Mouse (Mus musculus): Measurements from ENCODE around the gene Olfr675. TPM values are rescaled to one million over a fixed set of nuclear protein-coding genes. Genes with fewer than 3 reads are reported as not detected.
"Not testable (repeated sequence)": the region's sequence is repeated elsewhere in the genome, so short reads cannot be mapped to it uniquely, and the experiment has no call there.

Olfr675 gene
- not detected in 2 replicates for polyA plus RNA-seq (2015; fragmentation: Nextera tagmentation; extraction: Ambion mirVana)

DNA sequence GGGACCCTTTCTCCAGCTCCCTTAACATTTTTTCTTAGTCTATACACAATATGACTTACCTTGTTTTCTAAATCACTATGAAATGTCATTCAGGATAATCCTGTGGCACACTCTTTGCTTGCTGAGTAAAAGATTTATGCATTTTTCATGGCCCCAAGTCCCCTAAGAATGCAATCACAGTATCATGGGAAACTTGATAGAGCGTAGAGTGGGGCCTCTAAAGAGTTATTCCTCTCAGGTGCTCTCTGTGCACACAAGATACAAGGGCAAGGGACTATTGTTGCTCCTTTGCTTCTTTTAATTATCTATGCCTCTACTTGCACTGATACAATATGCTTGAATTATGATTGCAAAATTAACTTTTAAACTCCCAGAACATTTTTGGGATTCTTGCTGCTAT is at the start of gene Olfr675:
Gene Olfr675, minus strand, starts transcription at position 101 of the 400 bp plus-strand sequence.
- H3K9ac ChIP-seq = no peak within 1 kb of the TSS
- WGBS = 53% methylated on average over 1 of the region's 1 CpGs

DNA sequence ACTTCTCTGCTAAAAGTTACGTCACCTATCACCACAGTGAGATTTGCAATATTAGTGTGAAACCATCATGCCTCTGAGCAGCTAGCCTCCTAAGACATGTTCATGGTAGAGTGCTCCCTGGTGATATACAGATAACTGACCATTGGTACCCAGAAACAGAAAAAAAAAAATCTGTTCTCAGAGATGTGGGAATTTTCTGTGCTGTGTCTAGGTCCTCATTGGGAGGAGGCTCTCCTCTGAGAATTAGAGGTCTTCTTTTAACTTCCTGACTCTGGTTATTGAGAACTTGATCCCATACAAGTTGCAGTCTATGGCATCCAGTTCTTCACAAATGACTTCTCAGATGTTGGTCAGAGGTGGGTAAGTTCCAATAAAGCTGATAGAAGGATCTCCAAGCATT is 35.9 kb upstream of the Olfr675 start, which contains the start of gene Olfr678:
Gene Olfr678, plus strand, starts transcription at position 301 of the 400 bp plus-strand sequence.
- ATAC-seq (ENCODE audit: insufficient number of reproducible peaks, low FRiP score, low TSS enrichment, low read depth) = no peak
- no peak within 1 kb of the TSS for H3K9ac ChIP-seq
- H3K4me2 ChIP-seq (replicated peaks) = no peak within 1 kb of the TSS
- H3K4me1 ChIP-seq = no peaks in the 10 kb centered on the region
- H3K4me3 ChIP-seq (replicated peaks) = no peak within 1 kb of the TSS
- no peaks in the 10 kb centered on the region for H3K9me3 ChIP-seq (replicated peaks)
- no peak within 1 kb of the TSS for H3K27ac ChIP-seq (replicated peaks)
- no peaks in the 10 kb centered on the region for H3K27me3 ChIP-seq
- 96% methylated on average over 1 of the region's 1 CpGs for WGBS
- no peaks in the 10 kb centered on the region for H3K36me3 ChIP-seq

More for the DNA sequence above, at the start of gene Olfr675:
- Histone ChIP-seq H3K4me1 (no peaks in the 10 kb centered on the region), H3K27ac (replicated peaks) (no peak within 1 kb of the TSS), H3K9me3 (replicated peaks) (no peaks in the 10 kb centered on the region), H3K4me2 (replicated peaks) (no peak within 1 kb of the TSS), H3K4me3 (replicated peaks) (no peak within 1 kb of the TSS), H3K27me3 (no peaks in the 10 kb centered on the region), H3K36me3 (no peaks in the 10 kb centered on the region)
- no peak for ATAC-seq (ENCODE audit: insufficient number of reproducible peaks, low FRiP score, low TSS enrichment, low read depth)

DNA sequence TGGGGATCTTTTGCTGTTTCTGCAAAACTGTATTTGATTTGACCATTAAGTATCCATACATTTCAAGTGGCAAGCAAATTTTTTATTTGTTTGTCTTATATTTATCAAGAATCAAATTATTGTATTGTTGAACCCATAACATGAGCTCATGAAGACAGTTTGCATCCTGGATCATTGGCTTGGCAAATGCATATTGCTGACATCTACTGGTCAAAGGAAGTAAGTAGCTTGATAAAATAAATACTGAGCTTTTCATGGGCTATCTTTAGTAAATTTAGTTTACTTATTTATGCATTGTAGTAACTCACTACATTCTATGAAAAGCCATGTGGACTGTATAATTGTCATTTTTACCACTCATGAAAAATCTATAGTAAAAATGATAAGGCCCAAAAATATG is 30.7 kb upstream of the Olfr675 start:
- no peak overlapping the region for H3K27ac ChIP-seq (replicated peaks)
- no peaks in the 10 kb centered on the region for H3K27me3 ChIP-seq
- no peak overlapping the region for H3K9ac ChIP-seq
- H3K9me3 ChIP-seq (replicated peaks) = no peaks in the 10 kb centered on the region
- H3K4me2 ChIP-seq (replicated peaks) = no peak overlapping the region
- H3K4me1 ChIP-seq = no peaks in the 10 kb centered on the region
- H3K4me3 ChIP-seq (replicated peaks) = no peak overlapping the region
- H3K36me3 ChIP-seq = no peaks in the 10 kb centered on the region
- no peak for ATAC-seq (ENCODE audit: insufficient number of reproducible peaks, low FRiP score, low TSS enrichment, low read depth)

DNA sequence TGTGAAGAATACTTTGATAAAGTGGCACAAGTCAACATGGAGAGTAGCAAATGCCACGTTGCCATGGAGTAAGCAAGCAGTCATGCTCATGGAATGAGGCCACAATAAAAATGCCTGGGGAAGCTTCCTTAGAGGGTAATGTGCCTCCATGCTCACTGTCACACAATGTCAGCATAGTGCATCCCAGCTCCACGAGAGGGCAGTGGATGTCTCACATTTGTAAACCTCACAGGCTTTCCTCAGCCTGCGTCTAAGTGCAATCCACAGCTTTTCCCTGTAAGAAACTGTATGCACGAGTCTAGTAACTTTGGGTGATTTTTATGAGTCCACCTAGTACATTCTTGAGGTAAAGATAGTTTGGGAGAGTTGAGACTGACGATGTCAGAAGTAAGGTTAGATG is 5.6 kb upstream of the Olfr675 start:
- ATAC-seq (ENCODE audit: insufficient number of reproducible peaks, low FRiP score, low TSS enrichment, low read depth); H3K4me1 ChIP-seq; H3K27me3 ChIP-seq; H3K36me3 ChIP-seq; H3K9me3 ChIP-seq (replicated peaks); H3K4me3 ChIP-seq (replicated peaks); H3K9ac ChIP-seq; H3K4me2 ChIP-seq (replicated peaks); H3K27ac ChIP-seq (replicated peaks): not testable (repeated sequence)
- 48% methylated on average over 5 of the region's 5 CpGs for WGBS

DNA sequence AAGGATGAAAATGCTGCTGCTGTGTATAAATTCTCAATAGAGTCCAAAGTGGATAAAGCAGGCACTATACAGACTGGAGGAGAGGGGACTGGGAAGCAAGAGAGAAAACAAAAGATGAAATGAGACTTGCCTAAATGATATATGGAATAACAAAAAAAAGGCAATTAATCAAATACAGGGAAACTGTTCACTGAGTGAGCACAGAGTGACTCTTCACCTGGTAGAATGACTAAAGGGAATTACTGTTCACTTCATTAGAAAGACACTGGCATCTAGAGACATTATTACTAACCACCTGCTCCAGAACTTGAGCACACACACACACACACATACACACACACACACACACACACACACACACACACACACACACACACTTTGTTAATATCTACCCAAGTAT is 4.1 kb upstream of the Olfr675 start, which contains the start of gene Olfr676:
Gene Olfr676, plus strand, starts transcription at position 301 of the 400 bp plus-strand sequence.
- no peaks in the 10 kb centered on the region for H3K4me1 ChIP-seq
- H3K4me3 ChIP-seq (replicated peaks) = no peak within 1 kb of the TSS

DNA sequence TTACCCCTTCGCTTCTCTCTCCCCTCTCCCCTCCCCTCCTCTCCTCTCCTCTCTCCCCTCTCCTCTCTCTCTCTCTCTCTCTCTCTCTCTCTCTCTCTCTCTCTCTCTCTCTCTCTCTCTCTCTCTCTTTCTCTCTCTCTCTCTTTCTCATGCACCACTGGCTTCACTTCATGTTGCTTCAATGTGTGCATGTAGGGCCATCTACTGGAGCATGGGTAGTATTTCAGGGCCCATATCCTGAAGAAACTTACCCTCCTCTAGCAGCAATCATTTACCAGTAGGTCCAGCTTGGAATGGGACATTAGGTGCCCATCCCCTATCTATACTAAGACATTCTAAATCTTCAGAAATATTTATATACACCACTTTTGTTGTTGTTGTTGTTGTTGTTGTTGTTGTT is 5.7 kb downstream of the Olfr675 start:
- H3K9ac ChIP-seq = no peak overlapping the region
- H3K4me3 ChIP-seq (replicated peaks) = no peak overlapping the region
- H3K4me2 ChIP-seq (replicated peaks) = no peak overlapping the region
- no peaks in the 10 kb centered on the region for H3K36me3 ChIP-seq
- no peaks in the 10 kb centered on the region for H3K9me3 ChIP-seq (replicated peaks)
- no peaks in the 10 kb centered on the region for H3K27me3 ChIP-seq
- ATAC-seq (ENCODE audit: insufficient number of reproducible peaks, low FRiP score, low TSS enrichment, low read depth) = no peak
- no peak overlapping the region for H3K27ac ChIP-seq (replicated peaks)
- WGBS = 64% methylated on average over 1 of the region's 1 CpGs
- H3K4me1 ChIP-seq = no peaks in the 10 kb centered on the region

More for the DNA sequence above, 4.1 kb upstream of the Olfr675 start, which contains the start of gene Olfr676:
- Histone ChIP-seq H3K36me3 (no peaks in the 10 kb centered on the region), H3K9ac (no peak within 1 kb of the TSS), H3K9me3 (replicated peaks) (no peaks in the 10 kb centered on the region), H3K27ac (replicated peaks) (no peak within 1 kb of the TSS), H3K4me2 (replicated peaks) (no peak within 1 kb of the TSS), H3K27me3 (no peaks in the 10 kb centered on the region)
- no peak for ATAC-seq (ENCODE audit: insufficient number of reproducible peaks, low FRiP score, low TSS enrichment, low read depth)

DNA sequence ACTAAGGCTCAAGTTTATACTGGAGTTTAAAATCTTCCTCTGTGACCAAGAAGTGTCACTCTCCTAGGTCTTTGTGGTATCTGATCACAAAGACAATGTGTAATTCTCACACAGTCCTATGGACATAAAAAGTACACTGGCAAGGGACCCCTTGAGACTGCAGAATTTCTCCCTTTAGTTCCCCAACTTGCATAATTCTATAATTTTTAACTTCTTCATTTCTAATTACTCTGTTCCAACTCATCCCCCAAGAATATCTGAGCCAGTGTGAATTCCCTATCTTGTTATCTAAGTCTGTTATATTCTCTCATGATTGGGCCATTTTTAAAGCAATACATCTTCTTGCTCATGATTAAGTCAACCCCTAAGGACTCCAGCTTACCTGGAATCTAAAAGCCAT is 26.3 kb downstream of the Olfr675 start, which contains the start of gene Olfr672:
Gene Olfr672, minus strand, starts transcription at position 101 of the 400 bp plus-strand sequence.
- no peak for ATAC-seq (ENCODE audit: insufficient number of reproducible peaks, low FRiP score, low TSS enrichment, low read depth)
- H3K9me3 ChIP-seq (replicated peaks) = no peaks in the 10 kb centered on the region

DNA sequence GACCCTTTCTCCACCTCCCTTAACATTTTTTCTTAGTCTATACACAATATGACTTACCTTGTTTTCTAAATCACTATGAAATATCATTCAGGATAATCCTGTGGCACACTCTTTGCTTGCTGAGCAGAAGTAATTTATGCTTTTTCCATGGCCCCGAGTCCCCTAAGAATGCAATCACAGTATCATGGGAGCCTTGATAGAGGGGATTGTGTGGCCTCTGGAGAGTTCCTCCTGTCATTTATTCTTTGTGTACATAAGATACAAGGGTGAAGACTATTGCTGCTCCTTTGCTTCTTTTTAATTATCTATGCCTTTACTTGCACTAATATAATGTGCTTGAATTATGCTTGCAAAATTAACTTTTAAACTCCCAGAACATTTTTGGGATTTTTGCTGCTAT is 49.2 kb downstream of the Olfr675 start, which contains the start of gene Olfr671:
Gene Olfr671, minus strand, starts transcription at position 101 of the 400 bp plus-strand sequence.
- Histone ChIP-seq H3K4me3 (replicated peaks) (no peak within 1 kb of the TSS), H3K9ac (no peak within 1 kb of the TSS), H3K9me3 (replicated peaks) (no peaks in the 10 kb centered on the region), H3K4me2 (replicated peaks) (no peak within 1 kb of the TSS), H3K36me3 (no peaks in the 10 kb centered on the region), H3K4me1 (no peaks in the 10 kb centered on the region), H3K27ac (replicated peaks) (no peak within 1 kb of the TSS), H3K27me3 (no peaks in the 10 kb centered on the region)
- ATAC-seq (ENCODE audit: insufficient number of reproducible peaks, low FRiP score, low TSS enrichment, low read depth) = no peak
- 76% methylated on average over 1 of the region's 1 CpGs for WGBS

More for the DNA sequence above, 26.3 kb downstream of the Olfr675 start, which contains the start of gene Olfr672:
- H3K4me1 ChIP-seq = no peaks in the 10 kb centered on the region
- no peaks in the 10 kb centered on the region for H3K27me3 ChIP-seq
- no peak within 1 kb of the TSS for H3K4me2 ChIP-seq (replicated peaks)
- H3K27ac ChIP-seq (replicated peaks) = no peak within 1 kb of the TSS
- no peak within 1 kb of the TSS for H3K4me3 ChIP-seq (replicated peaks)
- H3K36me3 ChIP-seq = no peaks in the 10 kb centered on the region
- H3K9ac ChIP-seq = no peak within 1 kb of the TSS

DNA sequence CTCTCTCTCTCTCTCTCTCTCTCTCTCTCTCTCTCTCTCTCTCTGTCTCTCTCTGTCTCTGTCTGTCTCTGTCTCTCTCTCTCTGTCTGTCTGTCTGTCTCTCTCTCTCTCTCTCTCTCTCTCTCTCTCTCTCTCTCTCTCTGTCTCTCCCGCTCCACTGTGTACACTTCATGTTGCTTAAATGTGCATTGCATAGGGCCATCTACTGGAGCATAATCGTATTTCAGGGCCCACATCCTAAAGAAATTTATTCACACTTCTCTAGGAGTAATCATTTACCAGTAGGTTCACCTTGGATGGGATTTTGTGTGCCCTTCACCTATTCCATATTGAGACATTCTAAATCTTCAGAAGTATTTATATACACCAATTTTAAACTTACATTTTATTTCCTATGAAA is 55.8 kb downstream of the Olfr675 start:
- H3K9me3 ChIP-seq (replicated peaks); ATAC-seq (ENCODE audit: insufficient number of reproducible peaks, low FRiP score, low TSS enrichment, low read depth); H3K4me3 ChIP-seq (replicated peaks); H3K9ac ChIP-seq; H3K4me2 ChIP-seq (replicated peaks); H3K27me3 ChIP-seq; H3K4me1 ChIP-seq; H3K36me3 ChIP-seq; H3K27ac ChIP-seq (replicated peaks): not testable (repeated sequence)
- WGBS = 73% methylated on average over 2 of the region's 2 CpGs

Other genes starting within 250 kb of the Olfr675 start
- gene Usp17lb, start 185.9 kb downstream of the Olfr675 start, polyA plus RNA-seq (2015; fragmentation: Nextera tagmentation; extraction: Ambion mirVana) = not detected in 2 replicates
- gene Usp17la, start 171.5 kb downstream of the Olfr675 start, polyA plus RNA-seq (2015; fragmentation: Nextera tagmentation; extraction: Ambion mirVana) = 0.12 TPM in 1 of 2 replicates, not detected in the other
- gene Olfr665, start 150.4 kb downstream of the Olfr675 start, polyA plus RNA-seq (2015; fragmentation: Nextera tagmentation; extraction: Ambion mirVana) = 0.20 TPM in 1 of 2 replicates, not detected in the other
- 0.22 and 0.89 TPM in 2 replicates for gene Olfr666, start 132.5 kb downstream of the Olfr675 start, polyA plus RNA-seq (2015; fragmentation: Nextera tagmentation; extraction: Ambion mirVana)
- gene Olfr667, start 107.0 kb downstream of the Olfr675 start, polyA plus RNA-seq (2015; fragmentation: Nextera tagmentation; extraction: Ambion mirVana) = not detected in 2 replicates
- not detected in 2 replicates for gene Olfr668, start 100.4 kb downstream of the Olfr675 start, polyA plus RNA-seq (2015; fragmentation: Nextera tagmentation; extraction: Ambion mirVana)
- 0.23 and 0.50 TPM in 2 replicates for gene Olfr669, start 94.2 kb downstream of the Olfr675 start, polyA plus RNA-seq (2015; fragmentation: Nextera tagmentation; extraction: Ambion mirVana)
- not detected in 2 replicates for gene Olfr670, start 65.8 kb downstream of the Olfr675 start, polyA plus RNA-seq (2015; fragmentation: Nextera tagmentation; extraction: Ambion mirVana)
- 0.08 and 0.22 TPM in 2 replicates for gene Olfr671, start 49.3 kb downstream of the Olfr675 start, polyA plus RNA-seq (2015; fragmentation: Nextera tagmentation; extraction: Ambion mirVana)
- gene Olfr672, start 26.4 kb downstream of the Olfr675 start, polyA plus RNA-seq (2015; fragmentation: Nextera tagmentation; extraction: Ambion mirVana) = 0.51 and 1.5 TPM in 2 replicates
- not detected in 2 replicates for gene Olfr676, start 4.2 kb upstream of the Olfr675 start, polyA plus RNA-seq (2015; fragmentation: Nextera tagmentation; extraction: Ambion mirVana)
- gene Olfr677, start 22.9 kb upstream of the Olfr675 start, polyA plus RNA-seq (2015; fragmentation: Nextera tagmentation; extraction: Ambion mirVana) = 0.47 TPM in 1 of 2 replicates, not detected in the other
- not detected in 2 replicates for gene Olfr678, start 36.0 kb upstream of the Olfr675 start, polyA plus RNA-seq (2015; fragmentation: Nextera tagmentation; extraction: Ambion mirVana)
- 0.04 and 0.21 TPM in 2 replicates for gene Olfr679, start 52.7 kb upstream of the Olfr675 start, polyA plus RNA-seq (2015; fragmentation: Nextera tagmentation; extraction: Ambion mirVana)
- not detected in 2 replicates for gene Olfr680-ps1, start 64.4 kb upstream of the Olfr675 start, polyA plus RNA-seq (2015; fragmentation: Nextera tagmentation; extraction: Ambion mirVana)
- 0.11 and 0.71 TPM in 2 replicates for gene Olfr681, start 88.4 kb upstream of the Olfr675 start, polyA plus RNA-seq (2015; fragmentation: Nextera tagmentation; extraction: Ambion mirVana)
- gene Olfr683, start 118.6 kb upstream of the Olfr675 start, polyA plus RNA-seq (2015; fragmentation: Nextera tagmentation; extraction: Ambion mirVana) = 0.61 TPM in 1 of 2 replicates, not detected in the other
- not detected in 2 replicates for gene Olfr684, start 135.2 kb upstream of the Olfr675 start, polyA plus RNA-seq (2015; fragmentation: Nextera tagmentation; extraction: Ambion mirVana)
- gene Olfr685, start 157.6 kb upstream of the Olfr675 start, polyA plus RNA-seq (2015; fragmentation: Nextera tagmentation; extraction: Ambion mirVana) = 0.25 and 0.27 TPM in 2 replicates
- gene Olfr686, start 179.0 kb upstream of the Olfr675 start, polyA plus RNA-seq (2015; fragmentation: Nextera tagmentation; extraction: Ambion mirVana) = 0.09 TPM in 1 of 2 replicates, not detected in the other